Mouse (Mus musculus): ENCODE results near the gene Dcbld2. TPM values are rescaled to one million over a fixed set of nuclear protein-coding genes. Genes with fewer than 3 reads are reported as not detected.
A peak's percentile ranks its signal among the peaks of the same experiment; 100 is the strongest.

The Dcbld2 gene
- polyA plus RNA-seq, 1 experiment from 2014 or later, result 4.8 TPM

- H3K27me3 ChIP-seq, result no peaks in the 10 kb centered on the region
- peak overlapping the region; percentile 77 for H3K27ac ChIP-seq
- H3K36me3 ChIP-seq, result peaks cover 10% of the 10 kb centered on the region
- ATAC-seq (replicated peaks; ENCODE audit: low FRiP score), result peak; percentile 44
- H3K4me2 ChIP-seq, result no peak overlapping the region
- H3K4me3 ChIP-seq (replicated peaks), result no peak overlapping the region
- 19% methylated on average over 6 of the region's 6 CpGs for WGBS
- peaks cover 39% of the 10 kb centered on the region for H3K4me1 ChIP-seq
- H3K9me3 ChIP-seq (replicated peaks), result no peaks in the 10 kb centered on the region
- no peak overlapping the region for H3K9ac ChIP-seq
Observed at GRCm38 (mm10) chr16:58501760-58502301, 93.6 kb downstream of the Dcbld2 start.

- 62% methylated on average over 6 of the region's 6 CpGs for WGBS
- Histone ChIP-seq H3K9ac (no peak overlapping the region), H3K4me1 (peaks cover 47% of the 10 kb centered on the region), H3K9me3 (replicated peaks) (no peaks in the 10 kb centered on the region), H3K36me3 (peaks cover 10% of the 10 kb centered on the region), H3K27ac (peak overlapping the region; percentile 77), H3K27me3 (no peaks in the 10 kb centered on the region), H3K4me2 (no peak overlapping the region), H3K4me3 (replicated peaks) (no peak overlapping the region)
- ATAC-seq (replicated peaks; ENCODE audit: low FRiP score), result no peak
Observed at GRCm38 (mm10) chr16:58502566-58502965, 94.3 kb downstream of the Dcbld2 start.

GRCm38 (mm10) chr16:58504945-58505344 is 96.7 kb downstream of the Dcbld2 start:
- no peaks in the 10 kb centered on the region for H3K9me3 ChIP-seq (replicated peaks)
- H3K4me2 ChIP-seq, result no peak overlapping the region
- H3K36me3 ChIP-seq, result peaks cover 10% of the 10 kb centered on the region
- H3K4me1 ChIP-seq, result peaks cover 35% of the 10 kb centered on the region
- H3K4me3 ChIP-seq (replicated peaks), result no peak overlapping the region
- H3K27ac ChIP-seq, result no peak overlapping the region
- H3K27me3 ChIP-seq, result no peaks in the 10 kb centered on the region
- H3K9ac ChIP-seq, result no peak overlapping the region
- no peak for ATAC-seq (replicated peaks; ENCODE audit: low FRiP score)

GRCm38 (mm10) chr16:58512181-58512761 is 104.0 kb downstream of the Dcbld2 start:
- Histone ChIP-seq H3K9ac (no peak overlapping the region), H3K27ac (peak overlapping the region; percentile 89), H3K9me3 (replicated peaks) (no peaks in the 10 kb centered on the region), H3K4me3 (replicated peaks) (no peak overlapping the region), H3K4me2 (peak overlapping the region; percentile 39), H3K27me3 (no peaks in the 10 kb centered on the region), H3K36me3 (no peaks in the 10 kb centered on the region), H3K4me1 (peaks cover 56% of the 10 kb centered on the region)
- 11% methylated on average over 9 of the region's 9 CpGs for WGBS
- ATAC-seq (replicated peaks; ENCODE audit: low FRiP score), result peak; percentile 85

- no peak overlapping the region for H3K4me2 ChIP-seq
- H3K4me3 ChIP-seq (replicated peaks), result no peak overlapping the region
- ATAC-seq (replicated peaks; ENCODE audit: low FRiP score), result peak; percentile 75
- H3K27me3 ChIP-seq, result no peaks in the 10 kb centered on the region
- H3K9me3 ChIP-seq (replicated peaks), result no peaks in the 10 kb centered on the region
- H3K27ac ChIP-seq, result peak overlapping the region; percentile 89
- H3K4me1 ChIP-seq, result peaks cover 50% of the 10 kb centered on the region
- no peaks in the 10 kb centered on the region for H3K36me3 ChIP-seq
- WGBS, result 7% methylated on average over 3 of the region's 3 CpGs
- no peak overlapping the region for H3K9ac ChIP-seq
Observed at GRCm38 (mm10) chr16:58512887-58513286, 104.6 kb downstream of the Dcbld2 start.

- peaks cover 48% of the 10 kb centered on the region for H3K4me1 ChIP-seq
- no peak overlapping the region for H3K9ac ChIP-seq
- ATAC-seq (replicated peaks; ENCODE audit: low FRiP score), result 0 out of 2 replicates have a peak, but pooled peaks have one; percentile 8
- H3K27me3 ChIP-seq, result no peaks in the 10 kb centered on the region
- H3K36me3 ChIP-seq, result no peaks in the 10 kb centered on the region
- H3K4me3 ChIP-seq (replicated peaks), result no peak overlapping the region
- peak overlapping the region; percentile 89 for H3K27ac ChIP-seq
- peak overlapping the region; percentile 20 for H3K4me2 ChIP-seq
- 18% methylated on average over 6 of the region's 6 CpGs for WGBS
- no peaks in the 10 kb centered on the region for H3K9me3 ChIP-seq (replicated peaks)
Observed at GRCm38 (mm10) chr16:58513755-58514154, 105.5 kb downstream of the Dcbld2 start.

GRCm38 (mm10) chr16:58514565-58514964 is 106.3 kb downstream of the Dcbld2 start:
- WGBS, result 77% methylated on average over 9 of the region's 9 CpGs
- no peak overlapping the region for H3K4me2 ChIP-seq
- peaks cover 47% of the 10 kb centered on the region for H3K4me1 ChIP-seq
- H3K4me3 ChIP-seq (replicated peaks), result no peak overlapping the region
- H3K9me3 ChIP-seq (replicated peaks), result no peaks in the 10 kb centered on the region
- no peaks in the 10 kb centered on the region for H3K36me3 ChIP-seq
- no peak for ATAC-seq (replicated peaks; ENCODE audit: low FRiP score)
- H3K9ac ChIP-seq, result no peak overlapping the region
- peak overlapping the region; percentile 89; the same call in 1 of the 2 replicates for H3K27ac ChIP-seq
- no peaks in the 10 kb centered on the region for H3K27me3 ChIP-seq

- no peaks in the 10 kb centered on the region for H3K9me3 ChIP-seq (replicated peaks)
- H3K4me2 ChIP-seq, result no peak overlapping the region
- H3K9ac ChIP-seq, result no peak overlapping the region
- ATAC-seq (replicated peaks; ENCODE audit: low FRiP score), result no peak
- H3K36me3 ChIP-seq, result no peaks in the 10 kb centered on the region
- WGBS, result 58% methylated on average over 2 of the region's 2 CpGs
- H3K4me1 ChIP-seq, result peaks cover 44% of the 10 kb centered on the region
- no peak overlapping the region for H3K4me3 ChIP-seq (replicated peaks)
- H3K27ac ChIP-seq, result no peak overlapping the region
- no peaks in the 10 kb centered on the region for H3K27me3 ChIP-seq
Observed at GRCm38 (mm10) chr16:58516161-58516560, 107.9 kb downstream of the Dcbld2 start.

GRCm38 (mm10) chr16:58516960-58517798 is 108.9 kb downstream of the Dcbld2 start:
- ATAC-seq (replicated peaks; ENCODE audit: low FRiP score), result no peak
- 88% methylated on average over 7 of the region's 7 CpGs for WGBS

More at GRCm38 (mm10) chr16:58516960-58517798, 108.9 kb downstream of the Dcbld2 start:
- Histone ChIP-seq H3K9me3 (replicated peaks) (no peaks in the 10 kb centered on the region), H3K4me1 (peaks cover 34% of the 10 kb centered on the region), H3K36me3 (no peaks in the 10 kb centered on the region), H3K4me3 (replicated peaks) (no peak overlapping the region), H3K4me2 (no peak overlapping the region), H3K27ac (no peak overlapping the region), H3K9ac (no peak overlapping the region), H3K27me3 (no peaks in the 10 kb centered on the region)

Other genes starting within 250 kb of the Dcbld2 start
- gene St3gal6, start 115.8 kb downstream of the Dcbld2 start, polyA plus RNA-seq (2015; fragmentation: Nextera tagmentation; extraction: Ambion mirVana), result 71.9 and 75.2 TPM in 2 replicates
- gene Gm813, start 208.5 kb downstream of the Dcbld2 start, polyA plus RNA-seq (2015; fragmentation: Nextera tagmentation; extraction: Ambion mirVana), result not detected in 2 replicates
- not detected in 2 replicates for gene E330017A01Rik, start 230.3 kb downstream of the Dcbld2 start, polyA plus RNA-seq (2015; fragmentation: Nextera tagmentation; extraction: Ambion mirVana)

Data from kidney, embryonic 15.5 days (tissue).